Mouse (Mus musculus): ENCODE data around the gene Armc2.
"Not testable (repeated sequence)": the region's sequence is repeated elsewhere in the genome, so short reads cannot be mapped to it uniquely, and the experiment has no call there.

GRCm38 (mm10) chr10:41952354-41952753, 65.9 kb downstream of the Armc2 start:
- not testable (repeated sequence) for TF ChIP-seq CTCF (IDR thresholded peaks at IDR 0.05 in 2 of 3, conservative IDR thresholded peaks at IDR 0.05 in 1 of 3; ENCODE audit: control insufficient read depth in 1 of 3, insufficient read depth in 1 of 3, low read depth in 2 of 3, low read length in 3 of 3, poor library complexity in 1 of 3, severe bottlenecking in 1 of 3); TAL1 (IDR thresholded peaks at IDR 0.05; ENCODE audit: low read length); RAD21 (IDR thresholded peaks at IDR 0.05; ENCODE audit: low read depth, low read length); ELF1 (IDR thresholded peaks at IDR 0.05; ENCODE audit: low read depth, low read length); EP300 (IDR thresholded peaks at IDR 0.05; ENCODE audit: low read depth in 1 of 2, low read length in 2 of 2); MEF2A (IDR thresholded peaks at IDR 0.05; ENCODE audit: extremely low read depth, insufficient replicate concordance, low read depth, low read length, poor library complexity, severe bottlenecking)

All from MEL (cell line).